ENCODE assay signal across 8 mouse cellular contexts in the genomic region with DNA sequence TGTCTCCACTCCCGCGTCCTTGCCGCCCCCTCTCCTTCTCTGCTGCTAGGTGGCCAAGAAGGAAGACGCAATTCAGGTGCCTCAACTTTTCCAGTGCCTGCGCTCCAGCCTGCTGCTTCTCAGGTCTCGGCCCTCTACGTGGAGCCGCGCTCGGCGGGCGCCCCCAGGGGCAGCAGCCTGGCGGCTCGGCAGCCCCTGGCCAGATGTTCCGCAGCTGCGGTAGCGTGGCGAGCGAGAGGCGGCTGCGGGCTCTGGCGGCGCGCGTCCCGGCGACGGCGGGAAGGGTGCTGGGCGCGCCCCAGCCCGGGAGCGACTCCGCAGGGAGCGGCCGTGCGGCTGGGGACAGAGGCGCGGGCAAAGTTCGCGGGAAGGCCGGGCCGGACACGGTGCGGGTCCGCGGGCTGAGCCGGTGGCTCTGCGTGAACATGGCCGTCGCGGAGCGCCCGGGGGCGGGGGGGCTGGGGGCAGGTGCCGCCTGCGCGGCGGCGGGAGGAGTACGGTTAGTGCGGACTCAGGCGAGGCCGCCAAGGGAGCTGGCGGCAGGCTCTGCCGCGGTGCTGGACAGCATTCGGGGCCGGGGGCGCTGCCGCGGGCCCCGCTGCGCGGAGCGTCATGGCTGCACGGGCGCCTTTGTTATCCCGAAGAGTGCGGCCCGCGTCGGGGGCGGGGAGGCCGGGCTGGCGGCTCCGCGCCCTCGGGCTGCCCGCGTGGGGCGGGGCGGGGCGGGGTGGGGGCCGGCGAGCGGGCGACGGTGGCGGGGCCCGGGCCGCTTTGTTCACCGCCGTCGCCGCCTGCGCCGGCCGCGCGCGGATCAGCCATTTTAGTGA. TPM values are rescaled to one million over a fixed set of nuclear protein-coding genes. Genes with fewer than 3 reads are reported as not detected.
DNase-seq lines count a peak whose midpoint lies in the region; ATAC-seq and TF ChIP-seq lines count a peak whose summit lies in the region.

No protein-coding gene starts in this region.

- no peaks in the 10 kb centered on the region for H3K27me3 ChIP-seq in forebrain, postnatal 0 days (ENCODE audit: insufficient read depth, low read length)
- H3K27me3 ChIP-seq in intestine, embryonic 16.5 days (replicated peaks; ENCODE audit: control insufficient read depth, insufficient read depth, low read length) = no peaks in the 10 kb centered on the region
- no peaks in the 10 kb centered on the region for H3K27me3 ChIP-seq in lung, embryonic 16.5 days (ENCODE audit: control insufficient read depth, insufficient read depth, low read depth, low read length)
- H3K27me3 ChIP-seq in small intestine, adult 2 months (ENCODE audit: control insufficient read depth, insufficient read depth, low read length) = no peaks in the 10 kb centered on the region; the same call in 1 of the 2 replicates

- no peak for TF ChIP-seq CTCF in forebrain, postnatal 0 days (IDR thresholded peaks at IDR 0.05; ENCODE audit: low read depth)
- no peak for TF ChIP-seq CTCF in small intestine, adult 2 months (IDR thresholded peaks at IDR 0.05; ENCODE audit: extremely low read depth, insufficient read length, insufficient replicate concordance, low read depth, low read length)

- TF ChIP-seq POLR2A in small intestine, adult 2 months (IDR thresholded peaks at IDR 0.05; ENCODE audit: low read depth, low read length) = no peak

- peak; percentile 21 to 26 for DNase-seq in right cerebral cortex, postnatal 10 days (ENCODE audit: low spot score in 2 of 2)
- DNase-seq in right cerebral cortex, postnatal 36 days (ENCODE audit: low spot score in 2 of 2) = no peak
- peak; percentile 38 for DNase-seq in forebrain, postnatal 0 days
- DNase-seq in layer of hippocampus, adult 9-11 months = no peak

- H3K4me3 ChIP-seq in brown adipose tissue, adult 24 weeks (ENCODE audit: insufficient read depth, low read depth, low read length) = peak overlapping the region; percentile 72
- peak overlapping the region; percentile 61 for H3K4me3 ChIP-seq in forebrain, postnatal 0 days (ENCODE audit: low read depth, low read length)
- peak overlapping the region; percentile 64 for H3K4me3 ChIP-seq in intestine, embryonic 16.5 days (ENCODE audit: low read length)
- peak overlapping the region; percentile 72 for H3K4me3 ChIP-seq in lung, embryonic 16.5 days (ENCODE audit: low read length)
- H3K4me3 ChIP-seq in small intestine, adult 2 months (ENCODE audit: low read depth, low read length) = peak overlapping the region; percentile 94

- no peaks in the 10 kb centered on the region; the same call in 1 of the 2 replicates for H3K4me1 ChIP-seq in brown adipose tissue, adult 24 weeks (ENCODE audit: control insufficient read depth, insufficient read depth, insufficient read length, low read length)
- no peaks in the 10 kb centered on the region for H3K4me1 ChIP-seq in forebrain, postnatal 0 days (ENCODE audit: insufficient read depth)
- no peaks in the 10 kb centered on the region for H3K4me1 ChIP-seq in intestine, embryonic 16.5 days (ENCODE audit: control insufficient read depth, insufficient read depth, low read length)
- H3K4me1 ChIP-seq in lung, embryonic 16.5 days (replicated peaks; ENCODE audit: control insufficient read depth, insufficient read depth, low read length) = no peaks in the 10 kb centered on the region
- no peaks in the 10 kb centered on the region for H3K4me1 ChIP-seq in small intestine, adult 2 months (ENCODE audit: control insufficient read depth, insufficient read depth, insufficient read length, low read length)

- H3K9ac ChIP-seq in forebrain, postnatal 0 days = peak overlapping the region; percentile 83
- H3K9ac ChIP-seq in intestine, embryonic 16.5 days (ENCODE audit: low read depth, low read length) = peak overlapping the region; percentile 85
- H3K9ac ChIP-seq in lung, embryonic 16.5 days (ENCODE audit: low read length) = peak overlapping the region; percentile 84

- 0 out of 2 replicates have a peak, but pooled peaks cover 5% of the 10 kb centered on the region for H3K36me3 ChIP-seq in forebrain, postnatal 0 days (ENCODE audit: insufficient read depth)
- 0 out of 2 replicates have a peak, but pooled peaks cover 2% of the 10 kb centered on the region for H3K36me3 ChIP-seq in intestine, embryonic 16.5 days (ENCODE audit: control insufficient read depth, insufficient read depth, low read length)
- peaks cover 4% of the 10 kb centered on the region; the same call in 1 of the 2 replicates for H3K36me3 ChIP-seq in lung, embryonic 16.5 days (ENCODE audit: control insufficient read depth, insufficient read depth, low read length)
- H3K36me3 ChIP-seq in small intestine, adult 2 months (ENCODE audit: control insufficient read depth, insufficient read depth, low read length) = peaks cover 5% of the 10 kb centered on the region; the same call in 1 of the 2 replicates

- H3K9me3 ChIP-seq in forebrain, postnatal 0 days (ENCODE audit: low read length) = no peaks in the 10 kb centered on the region
- H3K9me3 ChIP-seq in intestine, embryonic 16.5 days (ENCODE audit: control insufficient read depth, low read length) = no peaks in the 10 kb centered on the region
- H3K9me3 ChIP-seq in lung, embryonic 16.5 days (ENCODE audit: control insufficient read depth, low read length) = no peaks in the 10 kb centered on the region; the same call in 1 of the 2 replicates

- 32% methylated on average over 62 of the region's 112 CpGs for WGBS in forebrain, postnatal 0 days
- WGBS in intestine, embryonic 16.5 days = 11% methylated on average over 79 of the region's 112 CpGs
- WGBS in lung, embryonic 16.5 days = 10% methylated on average over 15 of the region's 112 CpGs
- 17% methylated on average over 71 of the region's 112 CpGs for WGBS in small intestine, adult 2 months

- peak overlapping the region; percentile 61 for H3K4me2 ChIP-seq in forebrain, postnatal 0 days (ENCODE audit: low read depth)
- H3K4me2 ChIP-seq in intestine, embryonic 16.5 days (ENCODE audit: low read depth, low read length) = peak overlapping the region; percentile 38
- peak overlapping the region; percentile 52 for H3K4me2 ChIP-seq in lung, embryonic 16.5 days (ENCODE audit: low read depth, low read length)

- peak; percentile 57 for ATAC-seq in forebrain, postnatal 0 days
- ATAC-seq in intestine, embryonic 16.5 days = peak; percentile 70
- peak; percentile 51 for ATAC-seq in lung, embryonic 16.5 days (ENCODE audit: low read depth)

- no peak overlapping the region for H3K27ac ChIP-seq in brown adipose tissue, adult 24 weeks (replicated peaks; ENCODE audit: low read depth, low read length)
- H3K27ac ChIP-seq in forebrain, postnatal 0 days (ENCODE audit: low read depth, low read length) = peak overlapping the region; percentile 95
- peak overlapping the region; percentile 91 for H3K27ac ChIP-seq in intestine, embryonic 16.5 days (ENCODE audit: low read length)
- peak overlapping the region; percentile 95 for H3K27ac ChIP-seq in lung, embryonic 16.5 days (ENCODE audit: low read length)
- H3K27ac ChIP-seq in small intestine, adult 2 months (ENCODE audit: insufficient read depth, low read depth, low read length) = peak overlapping the region; percentile 72

RNA-seq across cellular contexts. Expression of a gene that starts 0.6 kb away (rescaled TPM):
- polyA plus RNA-seq in brown adipose tissue, adult 24 weeks (2012; ENCODE audit: insufficient read depth, insufficient read length, missing spikeins) = 41.4 and 70.2 TPM in 2 replicates
- total RNA-seq in forebrain, postnatal 0 days (2014; rRNA removed) = 172 and 181 TPM in 2 replicates
- 377 and 460 TPM in 2 replicates for polyA plus RNA-seq in forebrain, postnatal 0 days (2015; fragmentation: Nextera tagmentation; extraction: Ambion mirVana)
- polyA plus RNA-seq in intestine, embryonic 16.5 days (2015; fragmentation: Nextera tagmentation; extraction: Ambion mirVana) = 165 and 205 TPM in 2 replicates
- polyA plus RNA-seq in lung, embryonic 16.5 days (2015; fragmentation: Nextera tagmentation; extraction: Ambion mirVana) = 210 and 238 TPM in 2 replicates
- polyA plus RNA-seq in small intestine, adult 2 months (2012; rRNA removed) = 2.8 and 24.0 TPM in 2 replicates

Comparison
In these comparisons a context has a peak if more than half of its experiments do, and no peak if none do; other contexts are left out.
1. DNase-seq: peak in right cerebral cortex, postnatal 10 days (2 of 2) and forebrain, postnatal 0 days (single experiment); none in right cerebral cortex, postnatal 36 days (0 of 2) and layer of hippocampus, adult 9-11 months (single experiment).
2. Peak in every context shown above with its lines, with median percentiles within 50 percentile points of each other: H3K4me3 ChIP-seq, ATAC-seq, H3K4me2 ChIP-seq and H3K9ac ChIP-seq.